Mouse (Mus musculus) limb, embryonic 15.5 days (tissue): ENCODE results near the gene Scp2d1. TPM values are rescaled to one million over a fixed set of nuclear protein-coding genes. Genes with fewer than 3 reads are reported as not detected.

Experiments used
- ATAC-seq: fragments of 200-750 bp; cut with Nextera tagmentation; 2 replicates; pipeline ENCODE4 v1.8.0; 2017; ENCODE audit warnings: low read depth, moderate TSS enrichment; ENCODE audit not compliant: insufficient number of reproducible peaks, low FRiP score, low TSS enrichment
- H3K27ac ChIP-seq: fragments of 300-500 bp; sonication (generic); 2 replicates; pipeline ENCODE4 v1.5.1; 2015; ENCODE audit warnings: moderate library complexity, mild to moderate bottlenecking, inconsistent platforms
- H3K27me3 ChIP-seq: fragments of 300-500 bp; sonication (generic); 2 replicates; pipeline ENCODE4 v1.6.1; 2015; ENCODE audit warnings: inconsistent platforms
- H3K36me3 ChIP-seq: fragments of 300-500 bp; sonication (generic); 2 replicates; pipeline ENCODE4 v1.6.1; 2015; ENCODE audit warnings: inconsistent platforms
- H3K4me1 ChIP-seq: fragments of 300-500 bp; sonication (generic); 2 replicates; pipeline ENCODE4 v1.6.1; 2015; ENCODE audit warnings: inconsistent platforms
- H3K4me2 ChIP-seq: fragments of 300-500 bp; sonication (generic); 2 replicates; pipeline ENCODE4 v1.6.1; 2015; ENCODE audit warnings: mild to moderate bottlenecking, inconsistent platforms
- H3K4me3 ChIP-seq: fragments of 300-500 bp; sonication (generic); 2 replicates; pipeline ENCODE4 v1.5.1; 2015; ENCODE audit warnings: mild to moderate bottlenecking, inconsistent platforms
- H3K9ac ChIP-seq: fragments of 300-500 bp; sonication (generic); 2 replicates; pipeline ENCODE4 v1.6.1; 2015; ENCODE audit warnings: inconsistent platforms
- H3K9me3 ChIP-seq: fragments of 300-500 bp; sonication (generic); 2 replicates; pipeline ENCODE4 v1.6.1; 2016; ENCODE audit warnings: inconsistent platforms
- WGBS: fragments of 180-500 bp; shearing (Covaris S2); methylation state at CpG from one replicate; pipeline ENCODE4 v1.1.7; 2015; 5-methylcytosine and 5-hydroxymethylcytosine counted together
- polyA plus RNA-seq: library from polyadenylated mRNA; unstranded; fragments of >200 nt; fragmentation: Nextera tagmentation; extraction: Ambion mirVana; gene quantifications from 2 replicates; pipeline ENCODE4 v1.2.1, GENCODE M21; 2015

Gene Scp2d1
- polyA plus RNA-seq, 1 experiment from 2014 or later = not detected

- Histone ChIP-seq H3K9me3 (no peaks in the 10 kb centered on the region), H3K4me3 (no peak overlapping the region), H3K4me2 (no peak overlapping the region), H3K4me1 (no peaks in the 10 kb centered on the region), H3K36me3 (no peaks in the 10 kb centered on the region), H3K9ac (no peak overlapping the region), H3K27ac (no peak overlapping the region), H3K27me3 (no peaks in the 10 kb centered on the region)
- WGBS = 67% methylated on average over 8 of the region's 8 CpGs
- ATAC-seq = no peak
Observed at GRCm38 (mm10) chr2:144828457-144828985, 5.1 kb downstream of the Scp2d1 start.

- WGBS = 84% methylated on average over 5 of the region's 5 CpGs
- Histone ChIP-seq H3K4me1 (no peaks in the 10 kb centered on the region), H3K4me2 (no peak overlapping the region), H3K9ac (no peak overlapping the region), H3K4me3 (no peak overlapping the region), H3K27ac (no peak overlapping the region), H3K27me3 (no peaks in the 10 kb centered on the region), H3K36me3 (no peaks in the 10 kb centered on the region), H3K9me3 (no peaks in the 10 kb centered on the region)
- ATAC-seq = no peak
Observed at GRCm38 (mm10) chr2:144836667-144837311, 13.3 kb downstream of the Scp2d1 start.

GRCm38 (mm10) chr2:144837312-144837679, 13.8 kb downstream of the Scp2d1 start:
- Histone ChIP-seq H3K36me3 (no peaks in the 10 kb centered on the region), H3K27me3 (no peaks in the 10 kb centered on the region), H3K4me2 (no peak overlapping the region), H3K4me3 (no peak overlapping the region), H3K9ac (no peak overlapping the region), H3K4me1 (no peaks in the 10 kb centered on the region), H3K9me3 (no peaks in the 10 kb centered on the region), H3K27ac (no peak overlapping the region)
- WGBS = 55% methylated on average over 3 of the region's 3 CpGs
- ATAC-seq = no peak

- Histone ChIP-seq H3K36me3 (no peaks in the 10 kb centered on the region), H3K27me3 (no peaks in the 10 kb centered on the region), H3K9me3 (no peaks in the 10 kb centered on the region), H3K9ac (no peak overlapping the region), H3K4me3 (no peak overlapping the region), H3K4me2 (no peak overlapping the region), H3K27ac (no peak overlapping the region), H3K4me1 (no peaks in the 10 kb centered on the region)
- 73% methylated on average over 2 of the region's 2 CpGs for WGBS
- ATAC-seq = no peak
Observed at GRCm38 (mm10) chr2:144868827-144869226, 45.4 kb downstream of the Scp2d1 start.

Other genes starting within 250 kb of the Scp2d1 start
- gene Smim26, start 229.6 kb upstream of the Scp2d1 start, polyA plus RNA-seq = 23.8 and 38.9 TPM in 2 replicates
- gene Dtd1, start 223.8 kb upstream of the Scp2d1 start, polyA plus RNA-seq = 39.3 and 40.5 TPM in 2 replicates